Mouse (Mus musculus): ENCODE measurements around the gene Pipox.

- TF ChIP-seq CTCF (conservative IDR thresholded peaks at IDR 0.05; ENCODE audit: insufficient read depth, insufficient read length, low read depth, low read length) = no peak
- TF ChIP-seq POLR2A (IDR thresholded peaks at IDR 0.05; ENCODE audit: low read depth, low read length) = no peak
Observed at GRCm38 (mm10) chr11:77906747-77907174, 12.9 kb upstream of the Pipox start.

All from kidney, adult 2 months (tissue).